Mouse (Mus musculus) liver, adult 2 months (tissue): ENCODE results near the gene Dio1. TPM values are rescaled to one million over a fixed set of nuclear protein-coding genes. Genes with fewer than 3 reads are reported as not detected.

Experiments used
- DNase-seq: peaks from one replicate; pipeline ENCODE4 v3.0.0-alpha.2; 2011; ENCODE audit warnings: low read depth, low spot score; ENCODE audit errors: extremely low read depth
- H3K27ac ChIP-seq: fragments of 200-500 bp; replicated peaks from 2 replicates; pipeline ENCODE4 v1.5.1; 2012; ENCODE audit warnings: low read depth, mild to moderate bottlenecking, control low read depth, inconsistent platforms, low read length; ENCODE audit not compliant: insufficient read depth
- H3K27me3 ChIP-seq: fragments of 200-500 bp; 2 replicates; pipeline ENCODE4 v1.6.1; 2012; ENCODE audit warnings: mild to moderate bottlenecking, moderate library complexity, low read length, inconsistent platforms; ENCODE audit not compliant: control insufficient read depth, insufficient read depth
- H3K36me3 ChIP-seq: fragments of 200-500 bp; 2 replicates; pipeline ENCODE4 v1.6.1; 2012; ENCODE audit warnings: low read length, inconsistent platforms; ENCODE audit not compliant: control insufficient read depth, insufficient read depth
- H3K4me1 ChIP-seq: fragments of 200-500 bp; 2 replicates; pipeline ENCODE4 v1.6.1; 2011; ENCODE audit warnings: low read length; ENCODE audit not compliant: control insufficient read depth, insufficient read depth
- H3K4me3 ChIP-seq: fragments of 200-500 bp; 2 replicates; pipeline ENCODE4 v1.5.1; 2011; ENCODE audit warnings: low read depth, mild to moderate bottlenecking, control low read depth, low read length, moderate library complexity; ENCODE audit not compliant: insufficient read depth
- H3K79me2 ChIP-seq: fragments of 200-500 bp; 2 replicates; pipeline ENCODE4 v1.6.1; 2012; ENCODE audit warnings: inconsistent platforms, mild to moderate bottlenecking, low read length, moderate library complexity; ENCODE audit not compliant: control insufficient read depth, insufficient read depth
- H3K9ac ChIP-seq: fragments of 200-500 bp; 2 replicates; pipeline ENCODE4 v1.6.1; 2012; ENCODE audit warnings: low read depth, mild to moderate bottlenecking, control low read depth, inconsistent platforms, low read length
- CTCF ChIP-seq: fragments of 200-500 bp; IDR thresholded peaks from 2 replicates; pipeline ENCODE4 v1.5.1; 2011; ENCODE audit warnings: low read depth, low read length, control low read depth
- POLR2A ChIP-seq: fragments of 200-500 bp; IDR thresholded peaks from 2 replicates; pipeline ENCODE4 v1.6.1; 2011; ENCODE audit warnings: low read length, control low read depth; ENCODE audit not compliant: insufficient read depth; ENCODE audit errors: extremely low read depth
- WGBS: fragments of 180-500 bp; shearing (Covaris S2); methylation state at CpG from one replicate; pipeline ENCODE4 v1.1.7; 2018; 5-methylcytosine and 5-hydroxymethylcytosine counted together
- polyA plus RNA-seq: library from polyadenylated mRNA; depleted of rRNA; stranded (reverse); fragments of >200 nt; gene quantifications from 2 replicates; pipeline ENCODE4 v1.2.3, GENCODE M21; 2012
- total RNA-seq: library from RNA; depleted of rRNA; stranded (reverse); fragments of >200 nt; gene quantifications from 2 replicates; pipeline ENCODE4 v1.2.3, GENCODE M21; 2014

The Dio1 gene
- total and polyA plus RNA-seq, 2 experiments: 153 to 378 TPM

GRCm38 (mm10) chr4:107299779-107300340, 7.1 kb downstream of the Dio1 start:
- H3K4me1 ChIP-seq: peaks cover 31% of the 10 kb centered on the region
- no peak for TF ChIP-seq POLR2A
- TF ChIP-seq CTCF: 0 out of 2 replicates have a peak, but pooled peaks have one; percentile 3
- peaks cover 12% of the 10 kb centered on the region for H3K36me3 ChIP-seq
- 45% methylated on average over 7 of the region's 7 CpGs for WGBS
- H3K79me2 ChIP-seq: 0 out of 2 replicates have a peak, but pooled peaks cover 2% of the 10 kb centered on the region
- peak overlapping the region; percentile 85 for H3K27ac ChIP-seq
- no peak overlapping the region for H3K4me3 ChIP-seq
- no peaks in the 10 kb centered on the region for H3K27me3 ChIP-seq
- H3K9ac ChIP-seq: peak overlapping the region; percentile 33
- DNase-seq: peak; percentile 85

DNA sequence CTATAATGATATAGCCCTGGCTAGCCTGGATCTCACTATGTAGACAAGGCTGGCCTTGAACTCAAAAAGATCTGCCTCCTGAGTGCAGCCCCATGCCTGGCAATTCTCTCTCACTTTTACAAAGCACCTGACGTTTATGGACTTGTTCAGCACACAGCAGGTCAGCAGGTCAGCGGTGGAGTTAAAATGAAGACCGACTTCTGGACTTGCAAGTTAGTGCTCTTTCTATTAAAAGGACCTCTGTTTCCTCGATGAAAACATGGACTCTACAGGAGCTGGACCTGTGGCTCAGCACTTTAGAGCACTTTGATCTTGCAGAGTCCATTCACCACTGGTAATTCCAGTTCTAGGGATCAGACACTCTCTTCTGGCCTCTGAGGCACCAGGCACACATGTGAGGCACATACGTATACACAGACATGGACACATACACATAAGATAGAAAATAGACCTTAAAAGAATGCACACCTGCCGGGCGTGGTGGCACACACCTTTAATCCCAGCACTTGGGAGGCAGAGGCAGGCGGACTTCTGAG, 8.8 kb downstream of the Dio1 start:
- Histone ChIP-seq H3K4me3 (no peak overlapping the region), H3K27ac (no peak overlapping the region), H3K9ac (no peak overlapping the region), H3K36me3 (peaks cover 24% of the 10 kb centered on the region), H3K4me1 (peaks cover 25% of the 10 kb centered on the region), H3K79me2 (0 out of 2 replicates have a peak, but pooled peaks cover 2% of the 10 kb centered on the region), H3K27me3 (no peaks in the 10 kb centered on the region)
- 75% methylated on average over 8 of the region's 8 CpGs for WGBS
- TF ChIP-seq POLR2A: no peak
- no peak for TF ChIP-seq CTCF
- no peak for DNase-seq

DNA sequence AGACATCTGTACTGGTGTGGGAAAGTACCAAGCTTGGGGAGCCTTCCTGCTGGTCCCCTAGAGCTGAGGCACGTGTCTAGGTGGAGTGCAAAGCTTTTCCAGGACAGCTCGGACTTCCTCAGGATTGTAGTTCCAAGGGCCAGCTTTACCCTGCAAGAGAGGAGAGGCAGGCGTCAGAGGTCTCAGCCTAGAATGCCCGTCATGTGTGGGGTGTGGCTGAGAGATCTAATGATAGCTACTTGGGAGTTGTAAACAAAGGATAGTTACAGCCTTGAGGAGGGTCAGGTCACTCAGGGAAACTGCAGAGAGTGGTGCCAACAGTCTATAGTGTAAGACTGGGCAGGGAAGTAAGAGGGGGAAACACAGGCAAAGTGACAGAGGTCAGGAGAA, 14.7 kb downstream of the Dio1 start:
- TF ChIP-seq CTCF: no peak
- no peak overlapping the region for H3K9ac ChIP-seq
- H3K4me1 ChIP-seq: no peaks in the 10 kb centered on the region
- H3K36me3 ChIP-seq: peaks cover 46% of the 10 kb centered on the region
- no peak overlapping the region for H3K27ac ChIP-seq
- no peak for DNase-seq
- H3K27me3 ChIP-seq: no peaks in the 10 kb centered on the region
- H3K79me2 ChIP-seq: no peaks in the 10 kb centered on the region
- no peak overlapping the region for H3K4me3 ChIP-seq
- WGBS: 80% methylated on average over 4 of the region's 4 CpGs

DNA sequence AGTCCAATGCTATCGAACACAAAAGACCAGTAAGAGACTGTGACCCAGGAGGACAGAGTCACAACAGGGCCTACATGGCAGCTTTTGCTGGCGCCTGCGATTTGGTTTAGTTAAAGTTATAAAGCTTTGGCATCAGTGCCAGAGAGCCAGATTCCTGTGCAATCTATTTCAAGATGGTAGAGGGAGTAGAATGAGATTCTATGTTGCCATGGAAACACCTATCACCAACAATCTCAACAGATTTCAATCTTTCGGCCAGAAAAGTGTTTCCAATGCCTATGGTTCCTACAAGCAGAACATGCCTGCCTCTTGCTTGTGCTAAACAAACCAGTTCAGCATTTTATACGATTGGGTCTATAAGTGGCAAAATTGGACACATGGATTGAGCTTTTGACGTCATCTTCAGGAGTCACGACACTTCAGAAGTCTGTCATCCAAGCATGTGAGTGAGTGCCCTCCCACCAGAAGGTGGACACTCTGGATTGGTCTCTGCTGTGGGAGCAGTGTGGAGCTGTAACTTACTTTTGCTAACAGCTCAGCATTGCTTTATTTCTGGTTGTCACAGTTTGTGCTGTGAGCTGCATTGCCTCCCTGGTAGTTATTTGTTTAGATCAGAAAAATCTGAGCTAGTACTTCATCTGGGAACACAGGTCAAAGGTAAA, 15.2 kb downstream of the Dio1 start:
- Histone ChIP-seq H3K4me3 (no peak overlapping the region), H3K36me3 (peaks cover 41% of the 10 kb centered on the region), H3K9ac (no peak overlapping the region), H3K27ac (no peak overlapping the region), H3K79me2 (no peaks in the 10 kb centered on the region), H3K27me3 (no peaks in the 10 kb centered on the region), H3K4me1 (no peaks in the 10 kb centered on the region)
- WGBS: 87% methylated on average over 7 of the region's 7 CpGs
- TF ChIP-seq CTCF: no peak
- TF ChIP-seq POLR2A: no peak
- no peak for DNase-seq

DNA sequence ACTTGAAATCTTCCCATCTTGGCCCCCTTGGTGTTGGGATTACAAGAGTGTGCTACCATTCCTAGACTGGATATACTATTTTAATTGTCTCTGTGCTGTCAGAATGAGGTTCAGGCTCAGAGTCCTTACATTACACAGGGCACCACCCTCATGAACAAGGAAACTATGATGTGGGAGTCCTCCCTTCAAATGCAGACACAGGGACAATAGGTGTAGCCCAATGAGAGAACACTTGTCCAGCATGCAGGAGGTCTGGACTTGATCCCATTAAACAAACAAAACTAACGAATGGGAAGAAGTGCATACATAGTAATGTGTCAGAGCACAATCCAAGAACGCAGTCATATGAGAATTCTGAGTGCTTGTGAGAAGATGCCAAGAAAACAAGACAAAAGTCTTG, 19.5 kb downstream of the Dio1 start:
- no peaks in the 10 kb centered on the region for H3K79me2 ChIP-seq
- H3K27ac ChIP-seq: no peak overlapping the region
- no peak for DNase-seq
- H3K4me1 ChIP-seq: no peaks in the 10 kb centered on the region
- TF ChIP-seq POLR2A (no peak), CTCF (no peak)
- H3K4me3 ChIP-seq: no peak overlapping the region
- WGBS: 29% methylated on average over 2 of the region's 2 CpGs
- H3K36me3 ChIP-seq: peaks cover 22% of the 10 kb centered on the region
- H3K9ac ChIP-seq: no peak overlapping the region
- no peaks in the 10 kb centered on the region for H3K27me3 ChIP-seq

DNA sequence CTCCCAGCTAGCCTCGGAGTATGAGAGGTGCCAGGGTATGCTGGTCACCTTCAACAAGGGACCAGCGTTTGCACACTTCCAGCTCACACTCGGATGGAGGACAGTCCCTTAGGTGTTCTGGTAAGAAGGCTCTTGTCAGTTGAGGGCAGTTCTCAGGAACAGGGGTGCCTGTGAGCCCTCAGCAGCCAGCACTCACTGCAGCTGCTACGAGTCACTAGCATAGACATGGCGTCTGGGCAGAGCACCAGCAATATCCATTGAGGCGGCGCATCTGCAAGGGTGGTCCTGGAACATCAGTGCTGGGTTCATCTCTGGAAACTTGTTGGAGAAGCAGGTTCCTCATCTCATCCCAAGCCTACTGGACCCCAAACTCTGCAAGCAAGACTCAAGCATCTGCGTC, 20.6 kb downstream of the Dio1 start:
- Histone ChIP-seq H3K27ac (no peak overlapping the region), H3K4me1 (no peaks in the 10 kb centered on the region), H3K79me2 (no peaks in the 10 kb centered on the region), H3K4me3 (no peak overlapping the region), H3K9ac (no peak overlapping the region), H3K27me3 (no peaks in the 10 kb centered on the region), H3K36me3 (peaks cover 14% of the 10 kb centered on the region)
- WGBS: 96% methylated on average over 8 of the region's 8 CpGs
- no peak for TF ChIP-seq CTCF
- no peak for TF ChIP-seq POLR2A
- DNase-seq: no peak
